Mouse (Mus musculus) ES-Bruce4 (cell line): ENCODE measurements around the gene Gpx3. TPM values are rescaled to one million over a fixed set of nuclear protein-coding genes. Genes with fewer than 3 reads are reported as not detected.

ENCODE experiments used
- H3K27ac ChIP-seq: 2 replicates; pipeline ENCODE4 v1.5.1; 2012; ENCODE audit warnings: low read length, inconsistent platforms; ENCODE audit not compliant: insufficient read depth
- H3K27me3 ChIP-seq: 2 replicates; pipeline ENCODE4 v1.6.1; 2012; ENCODE audit warnings: mild to moderate bottlenecking, low read length, inconsistent platforms; ENCODE audit not compliant: control insufficient read depth, poor library complexity, insufficient read depth, severe bottlenecking
- H3K36me3 ChIP-seq: 2 replicates; pipeline ENCODE4 v1.6.1; 2012; ENCODE audit warnings: inconsistent platforms, mild to moderate bottlenecking, low read length, moderate library complexity; ENCODE audit not compliant: control insufficient read depth, poor library complexity, insufficient read depth, severe bottlenecking
- H3K4me1 ChIP-seq: one replicate; pipeline ENCODE4 v1.8.1; 2011; ENCODE audit warnings: low read length; ENCODE audit not compliant: control insufficient read depth, insufficient read depth
- H3K4me3 ChIP-seq: 2 replicates; pipeline ENCODE4 v1.5.1; 2011; ENCODE audit warnings: low read depth, mild to moderate bottlenecking, low read length
- H3K9ac ChIP-seq: 2 replicates; pipeline ENCODE4 v1.6.1; 2012; ENCODE audit warnings: low read depth, mild to moderate bottlenecking, inconsistent platforms; ENCODE audit not compliant: poor library complexity, severe bottlenecking
- H3K9me3 ChIP-seq: replicated peaks from 2 replicates; pipeline ENCODE4 v1.6.1; 2012; ENCODE audit warnings: mild to moderate bottlenecking, low read length, inconsistent platforms; ENCODE audit not compliant: control insufficient read depth, poor library complexity, insufficient read depth, severe bottlenecking
- CTCF ChIP-seq: IDR thresholded peaks from one replicate; pipeline ENCODE4 v1.8.1; 2011; ENCODE audit warnings: low read depth, low read length
- EP300 ChIP-seq: IDR thresholded peaks from 2 replicates; pipeline ENCODE4 v1.6.1; 2011; ENCODE audit warnings: low read depth, low read length; ENCODE audit not compliant: insufficient read depth
- POLR2A ChIP-seq: IDR thresholded peaks from one replicate; pipeline ENCODE4 v1.8.1; 2011; ENCODE audit warnings: low read length; ENCODE audit not compliant: insufficient read depth
- polyA plus RNA-seq: library from polyadenylated mRNA; stranded (reverse); fragments of >200 nt; gene quantifications from 2 replicates; pipeline ENCODE4 v1.2.4, GENCODE M21; 2011; ENCODE audit warnings: low read depth; ENCODE audit not compliant: missing spikeins, insufficient read depth, insufficient read length

Gene Gpx3
- polyA plus RNA-seq, 1 experiment, result 52.4 TPM

DNA sequence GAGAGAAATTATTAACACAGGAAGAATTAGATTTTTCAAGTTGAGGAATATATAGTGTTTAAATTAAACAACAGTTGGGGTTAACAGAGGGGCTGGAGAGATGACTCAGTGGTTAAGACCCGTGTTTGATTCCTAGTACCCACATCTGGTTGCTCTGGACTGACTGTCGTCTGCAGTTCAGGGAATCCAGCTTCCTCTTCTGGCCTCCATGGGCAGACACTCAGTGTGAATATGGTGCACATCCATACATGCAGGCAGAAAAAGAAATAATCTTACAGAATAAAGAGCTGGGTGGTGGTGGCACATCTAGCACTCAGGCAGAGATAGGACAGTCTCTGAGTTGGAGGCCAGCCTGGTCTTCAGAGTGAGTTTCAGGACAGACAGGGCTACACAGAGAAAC lies 33.8 kb upstream of the Gpx3 start:
- no peak overlapping the region for H3K27ac ChIP-seq
- H3K4me3 ChIP-seq, result no peak overlapping the region
- H3K4me1 ChIP-seq, result no peaks in the 10 kb centered on the region
- no peaks in the 10 kb centered on the region for H3K27me3 ChIP-seq
- H3K9me3 ChIP-seq, result no peaks in the 10 kb centered on the region
- H3K9ac ChIP-seq, result no peak overlapping the region
- no peak for TF ChIP-seq POLR2A
- no peak for TF ChIP-seq CTCF
- TF ChIP-seq EP300, result no peak
- H3K36me3 ChIP-seq, result peaks cover 35% of the 10 kb centered on the region

DNA sequence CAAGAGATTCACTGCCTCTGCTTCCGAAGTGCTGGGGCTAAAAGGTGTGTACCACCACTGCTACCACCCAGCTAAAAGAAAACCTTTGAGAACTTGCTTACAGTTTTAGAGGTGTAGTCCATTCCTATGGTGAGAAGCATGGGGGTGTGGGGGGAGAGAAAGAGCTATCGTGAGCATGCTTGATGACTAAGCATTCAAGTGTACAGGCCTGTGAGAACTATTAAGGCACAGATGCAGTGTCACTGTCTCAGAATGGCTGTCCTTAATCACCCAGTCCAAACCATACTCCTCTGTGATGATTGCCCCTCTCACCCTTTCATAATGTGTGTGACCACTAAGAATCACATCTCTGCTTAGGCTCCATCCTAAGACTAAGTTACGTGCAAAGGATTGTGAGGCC lies 32.9 kb upstream of the Gpx3 start:
- Histone ChIP-seq H3K9me3 (no peaks in the 10 kb centered on the region), H3K27me3 (no peaks in the 10 kb centered on the region), H3K27ac (peak overlapping the region; percentile 39; the same call in 1 of the 2 replicates), H3K36me3 (peaks cover 36% of the 10 kb centered on the region), H3K4me3 (no peak overlapping the region), H3K9ac (no peak overlapping the region), H3K4me1 (no peaks in the 10 kb centered on the region)
- TF ChIP-seq CTCF (no peak), EP300 (no peak), POLR2A (no peak)

DNA sequence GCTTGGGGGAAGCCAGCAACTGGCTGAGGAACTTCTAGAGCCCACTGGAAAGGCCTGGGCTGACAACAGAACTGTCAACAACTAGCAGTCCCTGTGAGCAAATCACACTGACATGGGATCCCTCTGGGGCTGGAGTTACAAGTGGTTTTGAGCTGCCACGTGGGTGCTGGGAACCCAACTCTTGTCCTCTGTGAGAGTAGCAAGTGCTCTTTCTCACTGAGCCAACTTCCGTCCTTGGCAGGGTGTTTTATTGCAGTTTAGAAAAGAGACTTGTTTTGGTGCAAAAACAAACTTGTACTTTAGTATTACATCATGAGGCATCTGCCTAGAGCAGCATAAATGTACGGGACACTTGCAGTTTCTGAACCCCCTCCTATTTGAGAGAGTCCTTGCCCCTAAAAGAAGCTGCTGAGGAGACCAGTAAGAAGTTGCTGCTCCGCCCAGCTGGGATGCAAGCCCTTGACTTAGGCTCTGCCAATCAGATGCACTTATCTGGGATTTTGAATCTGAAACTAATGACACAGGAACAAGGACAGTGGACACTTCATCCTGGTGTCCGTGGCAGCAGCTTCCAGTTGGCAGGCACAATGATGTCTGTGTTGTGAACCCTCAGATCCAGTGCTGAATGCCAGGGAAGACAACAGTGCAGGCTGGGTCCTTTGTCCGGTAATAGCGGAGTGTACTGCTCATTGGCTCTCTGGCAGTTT lies 30.3 kb upstream of the Gpx3 start:
- no peak overlapping the region for H3K4me3 ChIP-seq
- no peak overlapping the region for H3K27ac ChIP-seq
- peaks cover 36% of the 10 kb centered on the region for H3K36me3 ChIP-seq
- H3K9ac ChIP-seq, result no peak overlapping the region
- H3K27me3 ChIP-seq, result no peaks in the 10 kb centered on the region
- no peaks in the 10 kb centered on the region for H3K4me1 ChIP-seq
- no peaks in the 10 kb centered on the region for H3K9me3 ChIP-seq
- TF ChIP-seq POLR2A (no peak), CTCF (no peak), EP300 (no peak)

DNA sequence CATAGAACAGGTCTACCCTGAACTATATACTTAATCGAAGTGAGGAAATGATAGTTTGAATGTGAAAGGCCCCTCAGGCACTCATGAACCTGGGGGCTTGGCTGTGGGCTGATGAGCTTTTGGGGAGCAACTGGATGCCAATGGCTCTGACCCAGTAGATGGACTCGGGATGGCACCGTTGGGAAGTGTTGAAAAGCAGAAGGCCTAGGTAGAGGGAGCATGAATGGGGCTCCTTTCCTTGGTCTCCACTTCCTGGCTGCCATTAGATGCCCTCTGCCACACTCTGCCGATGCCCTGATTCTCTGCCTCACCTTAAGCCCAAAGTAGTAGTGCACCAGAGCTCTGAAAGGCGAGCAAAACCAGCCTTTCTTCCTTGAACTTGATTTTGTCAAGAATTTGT lies 26.2 kb upstream of the Gpx3 start:
- Histone ChIP-seq H3K4me1 (no peaks in the 10 kb centered on the region), H3K36me3 (peaks cover 11% of the 10 kb centered on the region), H3K27me3 (no peaks in the 10 kb centered on the region), H3K4me3 (no peak overlapping the region), H3K9ac (no peak overlapping the region), H3K9me3 (no peaks in the 10 kb centered on the region), H3K27ac (no peak overlapping the region)
- TF ChIP-seq CTCF (no peak), POLR2A (no peak), EP300 (no peak)

DNA sequence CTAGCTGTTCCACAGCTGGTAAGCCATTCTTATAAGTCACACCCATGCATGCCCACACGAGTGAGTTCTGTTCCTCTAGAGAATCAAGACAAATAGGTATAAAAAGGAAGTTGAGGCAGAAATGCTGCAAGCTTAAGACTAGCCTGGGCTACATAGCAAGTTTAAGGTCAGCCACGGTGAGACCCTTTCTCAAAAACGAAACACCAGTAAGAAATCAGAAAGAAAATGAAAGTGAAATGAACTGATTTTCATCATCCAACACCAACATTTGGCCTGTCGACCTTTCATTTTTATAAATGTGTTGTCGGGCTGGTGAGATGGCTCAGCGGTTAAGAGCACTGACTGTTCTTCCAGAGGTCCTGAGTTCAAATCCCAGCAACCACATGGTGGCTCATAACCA lies 23.4 kb upstream of the Gpx3 start:
- no peak for TF ChIP-seq EP300
- TF ChIP-seq CTCF, result no peak
- no peak for TF ChIP-seq POLR2A
- no peak overlapping the region for H3K27ac ChIP-seq
- H3K36me3 ChIP-seq, result no peaks in the 10 kb centered on the region
- H3K4me3 ChIP-seq, result no peak overlapping the region
- peaks cover 2% of the 10 kb centered on the region for H3K4me1 ChIP-seq
- H3K9ac ChIP-seq, result no peak overlapping the region
- no peaks in the 10 kb centered on the region for H3K9me3 ChIP-seq
- no peaks in the 10 kb centered on the region for H3K27me3 ChIP-seq

DNA sequence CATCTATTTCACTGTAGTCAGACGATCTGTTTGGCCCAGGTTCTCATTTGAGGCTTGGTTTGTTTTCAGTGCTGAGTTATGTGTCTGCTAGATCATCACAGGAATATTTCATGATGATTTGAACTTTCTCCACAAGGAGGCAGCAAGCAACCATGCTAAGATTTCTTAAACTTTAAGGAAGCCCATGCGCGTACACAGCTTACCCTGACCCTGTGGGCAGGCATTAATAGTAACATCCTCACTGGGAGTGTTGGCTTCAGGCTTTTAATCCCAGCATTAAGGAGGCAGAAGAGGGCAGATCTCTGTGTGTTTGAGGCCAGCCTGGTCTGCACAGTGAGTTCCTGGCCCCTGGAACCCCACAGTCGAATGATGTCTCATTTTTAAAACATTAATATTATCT lies 22.8 kb upstream of the Gpx3 start:
- Histone ChIP-seq H3K9me3 (no peaks in the 10 kb centered on the region), H3K4me1 (peaks cover 2% of the 10 kb centered on the region), H3K4me3 (no peak overlapping the region), H3K27ac (no peak overlapping the region), H3K36me3 (no peaks in the 10 kb centered on the region), H3K27me3 (no peaks in the 10 kb centered on the region), H3K9ac (no peak overlapping the region)
- TF ChIP-seq EP300 (no peak), CTCF (no peak), POLR2A (no peak)
